Mouse (Mus musculus) testis, adult 2 months (tissue): ENCODE results near the gene Adprm. TPM values are rescaled to one million over a fixed set of nuclear protein-coding genes. Genes with fewer than 3 reads are reported as not detected.

Source experiments
- H3K27ac ChIP-seq: fragments of 200-500 bp; 2 replicates; pipeline ENCODE4 v1.5.1; 2012; ENCODE audit warnings: low read depth, low read length; ENCODE audit not compliant: control insufficient read depth, insufficient read depth
- H3K27me3 ChIP-seq: fragments of 200-500 bp; 2 replicates; pipeline ENCODE4 v1.6.1; 2012; ENCODE audit warnings: mild to moderate bottlenecking, low read length, moderate library complexity; ENCODE audit not compliant: control insufficient read depth, insufficient read depth
- H3K36me3 ChIP-seq: fragments of 200-500 bp; 2 replicates; pipeline ENCODE4 v1.6.1; 2012; ENCODE audit warnings: mild to moderate bottlenecking, low read length; ENCODE audit not compliant: control insufficient read depth, insufficient read depth
- H3K4me1 ChIP-seq: fragments of 200-500 bp; 2 replicates; pipeline ENCODE4 v1.6.1; 2012; ENCODE audit warnings: low read length; ENCODE audit not compliant: control insufficient read depth, insufficient read depth
- H3K4me3 ChIP-seq: fragments of 200-500 bp; 2 replicates; pipeline ENCODE4 v1.5.1; 2012; ENCODE audit warnings: low read depth, mild to moderate bottlenecking, low read length, moderate library complexity, mixed read lengths; ENCODE audit not compliant: control insufficient read depth
- CTCF ChIP-seq: fragments of 200-500 bp; IDR thresholded peaks from 2 replicates; pipeline ENCODE4 v1.5.1; 2012; ENCODE audit warnings: low read depth, mild to moderate bottlenecking, inconsistent platforms, low read length, moderate library complexity; ENCODE audit not compliant: control insufficient read depth, insufficient read depth, insufficient replicate concordance
- POLR2A ChIP-seq: fragments of 200-500 bp; IDR thresholded peaks from 2 replicates; pipeline ENCODE4 v1.6.1; 2012; ENCODE audit warnings: low read depth, mild to moderate bottlenecking, inconsistent platforms, low read length, moderate library complexity; ENCODE audit not compliant: control insufficient read depth
- polyA plus RNA-seq: library from polyadenylated mRNA; depleted of rRNA; stranded (reverse); fragments of >200 nt; gene quantifications from 2 replicates; pipeline ENCODE4 v1.2.3, GENCODE M21; 2012

The Adprm gene
- polyA plus RNA-seq, 1 experiment: 7.6 TPM

DNA sequence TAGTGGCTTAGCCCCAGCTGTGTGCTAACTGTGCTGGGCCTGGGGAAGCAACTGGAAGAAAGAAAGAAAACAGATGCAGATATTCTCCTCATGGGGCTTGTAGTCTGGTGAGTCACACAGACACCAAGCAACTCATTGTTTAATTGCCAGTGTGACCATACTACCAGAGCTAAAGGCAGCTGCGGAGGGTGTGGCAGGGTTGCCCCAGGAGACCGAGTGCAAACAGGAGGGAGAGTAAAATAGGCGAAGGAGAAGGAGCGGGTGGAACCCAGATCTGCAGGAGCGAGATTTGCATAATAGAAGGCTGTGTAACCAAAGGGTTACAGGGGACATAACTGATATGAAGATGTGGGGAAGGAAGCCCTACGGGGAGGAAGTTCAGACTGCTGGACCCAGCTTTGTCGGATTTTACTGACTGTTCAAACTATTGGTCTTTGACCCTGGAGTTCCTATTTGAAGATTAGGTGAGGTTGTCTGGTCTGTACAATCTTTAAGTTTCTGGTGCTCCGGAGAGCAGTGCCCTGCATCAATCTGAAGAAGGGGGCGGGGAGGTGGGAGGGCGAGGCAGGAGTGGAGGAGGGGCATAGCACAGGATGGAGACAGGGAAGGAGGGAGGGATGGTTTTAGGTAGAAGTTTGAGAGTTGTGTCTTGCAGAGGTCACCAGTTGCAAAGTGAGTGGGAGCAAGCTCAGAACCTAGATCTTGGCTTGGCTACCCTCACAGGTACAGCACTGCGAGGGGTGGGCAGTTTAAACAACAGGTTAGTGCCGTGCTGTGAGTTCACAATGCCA, 34.4 kb downstream of the Adprm start:
- TF ChIP-seq CTCF: no peak
- no peak for TF ChIP-seq POLR2A
- Histone ChIP-seq H3K4me3 (no peak overlapping the region), H3K36me3 (no peaks in the 10 kb centered on the region), H3K27me3 (no peaks in the 10 kb centered on the region), H3K27ac (no peak overlapping the region), H3K4me1 (peaks cover 2% of the 10 kb centered on the region; the same call in 1 of the 2 replicates)

GRCm38 (mm10) chr11:67011635-67012034, 40.8 kb downstream of the Adprm start:
- no peaks in the 10 kb centered on the region for H3K4me1 ChIP-seq
- H3K27me3 ChIP-seq: no peaks in the 10 kb centered on the region
- no peaks in the 10 kb centered on the region for H3K36me3 ChIP-seq
- TF ChIP-seq CTCF: no peak
- TF ChIP-seq POLR2A: no peak
- H3K27ac ChIP-seq: no peak overlapping the region
- no peak overlapping the region for H3K4me3 ChIP-seq

DNA sequence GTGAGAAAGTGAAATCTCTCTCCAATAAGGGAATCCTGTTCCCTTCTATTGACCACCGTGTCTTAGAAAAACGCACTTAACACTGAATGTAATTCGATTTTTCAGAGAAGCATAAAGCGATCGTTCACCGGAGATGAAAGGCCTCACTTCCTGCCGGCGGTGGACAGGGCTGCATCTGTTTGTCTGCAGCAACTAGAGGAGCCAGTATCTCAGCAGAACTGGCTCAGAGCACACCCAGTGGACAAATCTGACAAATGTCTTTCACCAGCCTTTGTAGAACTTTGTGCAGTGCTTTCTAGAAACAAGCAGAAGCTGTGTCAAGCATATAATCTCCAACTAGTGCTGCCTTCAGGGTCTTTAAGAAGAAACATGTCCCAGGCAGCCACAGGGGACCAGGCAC, 42.0 kb downstream of the Adprm start:
- Histone ChIP-seq H3K4me1 (no peaks in the 10 kb centered on the region), H3K27ac (no peak overlapping the region), H3K36me3 (no peaks in the 10 kb centered on the region), H3K4me3 (no peak overlapping the region), H3K27me3 (no peaks in the 10 kb centered on the region)
- no peak for TF ChIP-seq POLR2A
- TF ChIP-seq CTCF: no peak

- H3K27me3 ChIP-seq: no peaks in the 10 kb centered on the region
- no peak overlapping the region for H3K4me3 ChIP-seq
- TF ChIP-seq POLR2A (no peak), CTCF (no peak)
- H3K36me3 ChIP-seq: no peaks in the 10 kb centered on the region
- H3K27ac ChIP-seq: no peak overlapping the region
- no peaks in the 10 kb centered on the region for H3K4me1 ChIP-seq
These were observed 43.9 kb downstream of the Adprm start for GRCm38 (mm10) chr11:67008528-67008927.

- Histone ChIP-seq H3K4me1 (no peaks in the 10 kb centered on the region), H3K4me3 (no peak overlapping the region), H3K27me3 (no peaks in the 10 kb centered on the region), H3K27ac (no peak overlapping the region), H3K36me3 (no peaks in the 10 kb centered on the region)
- no peak for TF ChIP-seq POLR2A
- TF ChIP-seq CTCF: no peak
These were observed 44.4 kb downstream of the Adprm start for GRCm38 (mm10) chr11:67007961-67008360.

GRCm38 (mm10) chr11:67002911-67003310, 49.5 kb downstream of the Adprm start:
- no peaks in the 10 kb centered on the region for H3K36me3 ChIP-seq
- H3K27ac ChIP-seq: no peak overlapping the region
- H3K4me3 ChIP-seq: no peak overlapping the region
- H3K4me1 ChIP-seq: peaks cover 3% of the 10 kb centered on the region; the same call in 1 of the 2 replicates
- TF ChIP-seq CTCF (no peak), POLR2A (no peak)
- no peaks in the 10 kb centered on the region for H3K27me3 ChIP-seq

DNA sequence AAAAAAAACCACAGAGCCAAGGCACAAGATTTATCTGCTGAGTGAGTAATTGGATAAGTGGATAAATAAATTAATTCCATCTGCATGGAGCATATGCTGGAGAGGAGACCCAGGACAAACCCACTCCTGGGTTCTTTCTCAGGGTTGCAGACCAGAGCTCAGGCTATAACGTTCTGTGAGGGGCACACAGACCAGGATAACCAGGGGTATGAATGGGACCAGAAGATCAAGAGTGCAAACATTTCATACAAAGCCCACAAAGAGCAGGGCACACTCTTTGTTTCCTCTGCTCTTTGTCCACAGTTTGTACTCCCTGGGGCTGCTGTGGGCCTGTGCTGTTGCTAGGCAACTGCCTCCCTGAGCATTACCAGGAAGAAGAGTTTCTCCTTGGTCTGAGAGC, 50.7 kb downstream of the Adprm start:
- H3K27ac ChIP-seq: no peak overlapping the region
- no peak for TF ChIP-seq CTCF
- no peak for TF ChIP-seq POLR2A
- no peaks in the 10 kb centered on the region for H3K27me3 ChIP-seq
- no peaks in the 10 kb centered on the region for H3K36me3 ChIP-seq
- H3K4me3 ChIP-seq: no peak overlapping the region
- H3K4me1 ChIP-seq: peaks cover 3% of the 10 kb centered on the region; the same call in 1 of the 2 replicates
